Mouse (Mus musculus) midbrain, embryonic 16.5 days (tissue): ENCODE data around the gene Izumo2. TPM values are rescaled to one million over a fixed set of nuclear protein-coding genes. Genes with fewer than 3 reads are reported as not detected.

Experiments
- ATAC-seq: fragments of 200-750 bp; cut with Nextera tagmentation; 2 replicates; pipeline ENCODE4 v1.8.0; 2017; ENCODE audit warnings: moderate TSS enrichment
- H3K27ac ChIP-seq: fragments of 300-500 bp; sonication (generic); 2 replicates; pipeline ENCODE4 v1.5.1; 2014; ENCODE audit warnings: mild to moderate bottlenecking, low read length, mixed read lengths
- H3K27me3 ChIP-seq: fragments of 300-500 bp; sonication (generic); 2 replicates; pipeline ENCODE4 v1.6.1; 2014; ENCODE audit warnings: low read depth, low read length, mixed read lengths; ENCODE audit not compliant: control insufficient read depth, insufficient read depth
- H3K36me3 ChIP-seq: fragments of 300-500 bp; sonication (generic); 2 replicates; pipeline ENCODE4 v1.6.1; 2014; ENCODE audit warnings: mild to moderate bottlenecking, low read length, moderate library complexity, mixed read lengths; ENCODE audit not compliant: control insufficient read depth, insufficient read depth
- H3K4me1 ChIP-seq: fragments of 300-500 bp; sonication (generic); 2 replicates; pipeline ENCODE4 v1.6.1; 2014; ENCODE audit warnings: mild to moderate bottlenecking, low read length, mixed read lengths; ENCODE audit not compliant: control insufficient read depth, insufficient read depth
- H3K4me2 ChIP-seq: fragments of 300-500 bp; sonication (generic); 2 replicates; pipeline ENCODE4 v1.6.1; 2014; ENCODE audit warnings: mild to moderate bottlenecking, low read length, mixed read lengths
- H3K4me3 ChIP-seq: fragments of 300-500 bp; sonication (generic); 2 replicates; pipeline ENCODE4 v1.5.1; 2014; ENCODE audit warnings: low read depth, mild to moderate bottlenecking, low read length, moderate library complexity, mixed read lengths
- H3K9ac ChIP-seq: fragments of 300-500 bp; sonication (generic); 2 replicates; pipeline ENCODE4 v1.6.1; 2014; ENCODE audit warnings: low read depth, low read length, mixed read lengths
- H3K9me3 ChIP-seq: fragments of 300-500 bp; sonication (generic); replicated peaks from 2 replicates; pipeline ENCODE4 v1.6.1; 2014; ENCODE audit warnings: mild to moderate bottlenecking, low read length, mixed read lengths; ENCODE audit not compliant: control insufficient read depth, poor library complexity, severe bottlenecking
- WGBS: fragments of 180-500 bp; shearing (Covaris S2); extraction: QIAGEN DNeasy Blood & Tissue Kit; methylation state at CpG from one replicate; pipeline ENCODE4 v1.1.7; 2014; 5-methylcytosine and 5-hydroxymethylcytosine counted together
- polyA plus RNA-seq: library from polyadenylated mRNA; unstranded; fragments of >200 nt; fragmentation: Nextera tagmentation; extraction: Ambion mirVana; gene quantifications from 2 replicates; pipeline ENCODE4 v1.2.1, GENCODE M21; 2015

Izumo2 gene
- polyA plus RNA-seq: not detected in 2 replicates

DNA sequence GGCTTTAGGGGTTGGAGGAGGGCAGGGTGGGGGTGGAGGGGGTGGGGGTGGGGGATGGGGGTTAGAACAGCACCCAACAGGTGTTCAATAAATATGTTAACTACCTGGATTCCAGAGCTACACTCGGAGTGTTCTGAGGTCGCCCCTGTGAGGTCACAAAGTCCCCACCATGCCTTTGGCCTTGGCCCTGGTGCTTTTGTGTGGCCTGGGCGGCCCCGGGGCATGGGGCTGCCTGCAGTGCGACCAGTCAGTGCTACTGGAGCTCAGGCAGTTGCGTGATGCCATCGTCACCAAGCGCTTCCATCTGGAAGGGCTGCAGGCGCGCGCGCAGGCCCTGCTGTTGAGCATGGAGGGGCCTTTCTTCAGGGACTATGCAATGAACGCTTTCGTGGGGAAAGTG is at the start of gene Izumo2:
Gene Izumo2 (plus strand): TSS at position 169 of the 400 bp plus-strand sequence.
- ATAC-seq: no peak
- H3K4me1 ChIP-seq: no peaks in the 10 kb centered on the region

DNA sequence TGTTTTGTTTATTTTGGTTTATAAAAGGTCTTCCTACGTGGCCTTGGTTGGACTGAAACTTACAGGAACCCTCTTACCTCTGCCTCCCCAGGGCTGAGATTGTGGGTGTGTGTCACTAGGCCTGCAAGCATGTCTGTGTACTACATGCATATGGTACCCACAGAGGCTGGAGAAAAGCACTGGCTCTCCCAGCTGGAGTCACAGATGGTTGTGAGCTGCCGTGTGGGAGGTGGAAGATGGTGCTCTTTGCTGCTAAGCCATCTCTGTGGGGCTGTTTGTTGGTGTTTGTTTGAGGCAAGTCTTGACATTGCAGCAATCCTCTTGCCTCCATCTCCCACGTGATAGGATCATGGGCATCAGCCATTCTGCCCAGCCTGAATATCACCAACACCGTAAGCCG is 47.3 kb upstream of the Izumo2 start:
- H3K27me3 ChIP-seq: no peaks in the 10 kb centered on the region
- 80% methylated on average over 5 of the region's 5 CpGs for WGBS
- H3K4me1 ChIP-seq: no peaks in the 10 kb centered on the region
- no peaks in the 10 kb centered on the region for H3K36me3 ChIP-seq
- no peak overlapping the region for H3K27ac ChIP-seq
- no peaks in the 10 kb centered on the region for H3K9me3 ChIP-seq
- ATAC-seq: no peak
- H3K4me3 ChIP-seq: no peak overlapping the region
- no peak overlapping the region for H3K4me2 ChIP-seq
- H3K9ac ChIP-seq: no peak overlapping the region

More for the DNA sequence above, at the start of gene Izumo2:
- no peak within 1 kb of the TSS for H3K27ac ChIP-seq
- no peak within 1 kb of the TSS for H3K9ac ChIP-seq
- no peak within 1 kb of the TSS for H3K4me2 ChIP-seq
- H3K9me3 ChIP-seq: no peaks in the 10 kb centered on the region
- H3K36me3 ChIP-seq: no peaks in the 10 kb centered on the region
- 74% methylated on average over 14 of the region's 14 CpGs for WGBS
- H3K4me3 ChIP-seq: no peak within 1 kb of the TSS
- no peaks in the 10 kb centered on the region for H3K27me3 ChIP-seq

- no peak overlapping the region for H3K4me3 ChIP-seq
- no peaks in the 10 kb centered on the region for H3K27me3 ChIP-seq
- H3K4me2 ChIP-seq: no peak overlapping the region
- H3K9ac ChIP-seq: no peak overlapping the region
- no peak overlapping the region for H3K27ac ChIP-seq
- 12% methylated on average over 8 of the region's 8 CpGs for WGBS
- no peaks in the 10 kb centered on the region for H3K36me3 ChIP-seq
- no peaks in the 10 kb centered on the region for H3K9me3 ChIP-seq
- H3K4me1 ChIP-seq: no peaks in the 10 kb centered on the region
- ATAC-seq: no peak
These were observed 46.4 kb upstream of the Izumo2 start for GRCm38 (mm10) chr7:44662168-44662567.

- no peaks in the 10 kb centered on the region for H3K36me3 ChIP-seq
- no peaks in the 10 kb centered on the region for H3K9me3 ChIP-seq
- H3K27ac ChIP-seq: no peak overlapping the region
- no peak overlapping the region for H3K9ac ChIP-seq
- 20% methylated on average over 3 of the region's 3 CpGs for WGBS
- no peak for ATAC-seq
- no peaks in the 10 kb centered on the region for H3K4me1 ChIP-seq
- H3K4me2 ChIP-seq: no peak overlapping the region
- H3K27me3 ChIP-seq: no peaks in the 10 kb centered on the region
- H3K4me3 ChIP-seq: no peak overlapping the region
These were observed 46.0 kb upstream of the Izumo2 start for GRCm38 (mm10) chr7:44662569-44662968.

DNA sequence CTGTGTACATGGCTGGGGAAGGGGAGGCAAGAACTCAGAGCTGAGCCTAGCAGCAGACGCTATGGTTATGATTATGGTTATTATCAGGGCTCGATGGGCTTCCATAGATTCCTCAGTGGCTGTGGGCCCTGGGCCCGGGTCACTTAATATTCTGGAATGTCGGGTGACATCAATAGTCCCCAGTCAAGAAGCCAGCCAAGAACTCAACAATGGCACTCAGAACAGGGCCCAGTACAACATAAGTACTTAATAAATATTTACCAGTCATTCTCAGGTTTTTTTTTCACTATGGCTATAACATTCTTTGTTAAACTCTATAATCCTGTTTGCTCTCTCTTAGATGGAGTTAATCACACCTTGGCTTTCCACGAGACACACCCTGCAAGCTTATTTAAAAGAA is 45.0 kb upstream of the Izumo2 start:
- no peaks in the 10 kb centered on the region for H3K36me3 ChIP-seq
- no peak for ATAC-seq
- no peak overlapping the region for H3K4me3 ChIP-seq
- H3K4me1 ChIP-seq: no peaks in the 10 kb centered on the region
- peaks cover 2% of the 10 kb centered on the region; the same call in 1 of the 2 replicates for H3K27me3 ChIP-seq
- no peaks in the 10 kb centered on the region for H3K9me3 ChIP-seq
- WGBS: 78% methylated on average over 5 of the region's 5 CpGs
- no peak overlapping the region for H3K9ac ChIP-seq
- no peak overlapping the region for H3K27ac ChIP-seq
- no peak overlapping the region for H3K4me2 ChIP-seq

GRCm38 (mm10) chr7:44664731-44665130 is 43.8 kb upstream of the Izumo2 start:
- no peak for ATAC-seq
- H3K36me3 ChIP-seq: no peaks in the 10 kb centered on the region
- 39% methylated on average over 11 of the region's 11 CpGs for WGBS
- H3K9ac ChIP-seq: no peak overlapping the region
- no peaks in the 10 kb centered on the region for H3K9me3 ChIP-seq
- H3K27me3 ChIP-seq: peaks cover 3% of the 10 kb centered on the region; the same call in 1 of the 2 replicates
- no peak overlapping the region for H3K27ac ChIP-seq
- no peak overlapping the region for H3K4me3 ChIP-seq
- no peak overlapping the region for H3K4me2 ChIP-seq
- H3K4me1 ChIP-seq: no peaks in the 10 kb centered on the region

- no peaks in the 10 kb centered on the region for H3K36me3 ChIP-seq
- H3K9me3 ChIP-seq: no peaks in the 10 kb centered on the region
- H3K4me3 ChIP-seq: no peak overlapping the region
- no peak overlapping the region for H3K9ac ChIP-seq
- WGBS: 72% methylated on average over 2 of the region's 2 CpGs
- ATAC-seq: no peak
- peaks cover 8% of the 10 kb centered on the region; the same call in 1 of the 2 replicates for H3K27me3 ChIP-seq
- H3K27ac ChIP-seq: no peak overlapping the region
- H3K4me2 ChIP-seq: no peak overlapping the region
- H3K4me1 ChIP-seq: peaks cover 5% of the 10 kb centered on the region; the same call in 1 of the 2 replicates
These were observed 42.1 kb upstream of the Izumo2 start for GRCm38 (mm10) chr7:44666462-44666861.

DNA sequence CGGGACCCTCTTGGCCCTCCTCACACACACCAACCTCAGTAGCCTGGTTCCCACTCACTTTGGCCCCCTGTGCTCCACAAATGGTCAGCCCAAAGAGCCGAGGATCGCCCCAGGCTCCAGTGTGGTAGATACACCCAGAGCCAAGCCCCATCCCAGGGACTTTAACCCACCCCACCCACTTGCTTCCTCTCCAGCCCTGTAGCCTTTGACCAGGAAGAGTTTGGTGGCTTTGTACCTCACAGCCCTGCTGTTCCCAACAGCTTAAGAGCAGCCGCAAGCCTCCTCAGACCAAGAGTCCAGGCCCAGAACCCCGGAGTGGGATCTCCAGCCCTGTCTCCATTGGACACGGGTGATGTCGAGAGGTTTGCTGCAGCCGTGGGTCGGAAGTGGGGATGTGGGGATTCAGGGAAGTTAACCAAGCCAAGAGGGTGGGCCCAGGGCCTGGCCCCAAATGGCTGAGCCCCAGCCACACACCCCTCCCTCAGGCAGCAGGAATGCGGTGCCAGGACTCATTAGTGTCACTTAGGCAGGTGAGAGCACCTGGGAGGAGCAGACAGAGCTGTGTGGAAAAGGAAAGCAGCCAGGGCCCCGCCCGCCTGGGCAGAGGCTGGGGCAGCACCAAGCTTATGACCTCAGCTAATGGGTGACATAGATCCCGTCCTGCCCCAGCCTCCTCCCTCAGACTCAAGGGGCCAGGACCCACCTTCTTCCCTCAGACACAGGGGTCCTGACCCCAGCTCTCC is 40.4 kb upstream of the Izumo2 start:
- Histone ChIP-seq H3K4me2 (no peak overlapping the region), H3K4me3 (no peak overlapping the region), H3K9ac (no peak overlapping the region), H3K27me3 (peaks cover 8% of the 10 kb centered on the region; the same call in 1 of the 2 replicates), H3K27ac (no peak overlapping the region), H3K36me3 (no peaks in the 10 kb centered on the region), H3K9me3 (no peaks in the 10 kb centered on the region), H3K4me1 (peaks cover 6% of the 10 kb centered on the region; the same call in 1 of the 2 replicates)
- WGBS: 70% methylated on average over 13 of the region's 13 CpGs
- no peak for ATAC-seq

DNA sequence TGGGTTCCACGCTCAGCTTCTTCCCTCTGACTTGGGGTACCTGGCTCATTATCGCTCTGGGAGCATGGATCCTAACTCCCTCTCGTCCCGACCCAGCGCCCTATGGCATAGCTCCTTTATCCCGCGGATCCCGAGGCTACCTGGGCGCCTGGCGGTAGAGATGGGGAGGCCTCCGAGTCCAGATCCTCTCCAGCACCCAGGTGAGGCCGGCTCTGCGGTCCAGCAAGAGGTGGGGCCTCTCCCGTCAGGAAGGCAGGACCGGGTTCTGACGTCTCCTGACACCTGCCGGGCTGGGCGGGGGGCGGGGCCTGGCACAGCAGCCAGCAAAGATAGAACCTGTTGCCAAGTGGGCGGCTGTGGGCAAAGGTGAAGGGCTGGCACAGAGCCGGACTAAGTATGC is 39.4 kb upstream of the Izumo2 start:
- H3K9ac ChIP-seq: no peak overlapping the region
- peaks cover 8% of the 10 kb centered on the region; the same call in 1 of the 2 replicates for H3K27me3 ChIP-seq
- H3K9me3 ChIP-seq: no peaks in the 10 kb centered on the region
- no peak overlapping the region for H3K27ac ChIP-seq
- WGBS: 15% methylated on average over 21 of the region's 21 CpGs
- no peak overlapping the region for H3K4me2 ChIP-seq
- H3K4me1 ChIP-seq: peaks cover 6% of the 10 kb centered on the region; the same call in 1 of the 2 replicates
- no peaks in the 10 kb centered on the region for H3K36me3 ChIP-seq
- no peak overlapping the region for H3K4me3 ChIP-seq
- ATAC-seq: no peak
